Mouse (Mus musculus): ENCODE results near the gene Cadm2.

Gene Cadm2

DNA sequence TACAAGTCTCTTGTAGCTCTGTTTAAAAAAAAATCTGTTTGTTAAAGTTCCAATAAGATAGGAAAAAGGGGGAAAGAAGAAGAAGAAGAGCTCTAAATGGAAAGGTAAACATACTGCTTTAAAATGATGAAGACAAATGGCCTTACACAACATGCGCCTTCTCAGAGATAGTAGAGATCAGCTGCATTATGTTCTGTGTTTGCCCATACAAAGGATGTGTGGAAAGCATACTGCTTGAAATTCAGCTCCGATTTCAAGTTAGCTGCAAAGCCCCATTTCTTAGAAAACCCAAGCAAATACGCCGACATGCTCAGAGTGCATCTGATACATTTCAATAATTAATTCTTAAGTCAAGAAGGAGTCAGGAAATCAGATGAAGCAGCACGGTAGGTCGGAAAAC is 684.4 kb downstream of the Cadm2 start:
- DNase-seq (ENCODE audit: low spot score): no peak

DNA sequence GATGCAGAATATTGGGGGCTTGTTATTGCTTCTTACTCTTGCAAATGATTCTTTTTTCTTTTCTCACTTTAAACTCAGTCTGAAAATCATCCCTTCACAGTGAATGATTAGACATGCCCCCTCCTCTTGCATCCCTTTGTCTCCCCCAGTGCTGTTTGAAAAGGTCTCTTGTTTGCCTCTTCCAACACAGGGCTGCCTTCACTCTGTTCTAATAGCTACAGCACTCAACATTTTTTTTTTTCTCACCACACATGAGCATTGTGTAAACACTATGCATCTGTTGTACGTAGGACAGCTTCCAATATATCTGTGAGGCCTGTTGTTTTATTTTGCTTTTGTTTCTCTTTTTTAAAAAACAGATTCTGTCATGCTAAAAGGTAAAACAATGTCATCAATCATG is 695.2 kb downstream of the Cadm2 start:
- no peak for DNase-seq (ENCODE audit: low spot score)

DNA sequence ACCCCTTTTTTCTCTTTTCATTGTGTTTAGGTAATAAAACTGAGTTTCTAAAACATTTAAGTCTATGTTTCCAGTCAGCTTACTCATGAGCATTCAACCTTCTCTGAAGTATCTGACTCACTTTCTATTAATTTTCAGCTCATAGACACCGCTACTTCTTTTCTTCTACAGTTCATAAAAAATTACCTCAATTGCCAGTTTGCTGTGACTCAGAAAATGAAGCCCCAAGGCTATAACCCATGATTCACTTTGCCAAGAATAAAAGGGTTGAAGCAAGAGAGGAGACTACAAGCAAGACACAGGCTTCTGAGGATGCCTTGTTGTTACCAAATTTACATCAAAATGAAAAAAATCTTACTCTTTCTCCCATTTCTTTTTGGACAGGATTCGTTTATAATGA is 698.0 kb downstream of the Cadm2 start:
- no peak for DNase-seq (ENCODE audit: low spot score)

DNA sequence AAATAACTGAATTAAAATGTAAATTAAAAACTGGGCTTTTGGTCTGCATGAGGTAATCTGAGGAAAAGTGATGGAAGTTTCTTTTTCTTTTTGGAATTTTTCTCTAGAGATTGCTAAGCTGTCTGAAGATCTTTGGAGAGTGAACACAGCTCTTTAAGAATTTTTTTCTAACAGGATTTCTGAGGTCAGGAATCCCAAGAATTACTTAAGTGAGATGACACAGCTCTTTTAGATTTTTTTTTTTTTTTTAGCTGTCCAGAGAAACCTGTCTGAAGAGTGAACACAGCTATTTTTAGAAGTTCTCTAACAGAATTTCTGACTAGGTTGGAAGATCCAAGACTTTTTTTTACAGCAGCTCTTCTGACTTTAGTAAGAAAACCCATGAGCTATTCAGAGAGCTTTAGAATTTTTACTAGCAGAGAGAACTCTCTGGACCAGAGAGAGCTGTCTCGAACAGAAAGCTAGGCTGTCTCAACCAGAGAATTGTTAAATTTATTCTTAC is 699.2 kb downstream of the Cadm2 start:
- DNase-seq (ENCODE audit: low spot score): no peak

DNA sequence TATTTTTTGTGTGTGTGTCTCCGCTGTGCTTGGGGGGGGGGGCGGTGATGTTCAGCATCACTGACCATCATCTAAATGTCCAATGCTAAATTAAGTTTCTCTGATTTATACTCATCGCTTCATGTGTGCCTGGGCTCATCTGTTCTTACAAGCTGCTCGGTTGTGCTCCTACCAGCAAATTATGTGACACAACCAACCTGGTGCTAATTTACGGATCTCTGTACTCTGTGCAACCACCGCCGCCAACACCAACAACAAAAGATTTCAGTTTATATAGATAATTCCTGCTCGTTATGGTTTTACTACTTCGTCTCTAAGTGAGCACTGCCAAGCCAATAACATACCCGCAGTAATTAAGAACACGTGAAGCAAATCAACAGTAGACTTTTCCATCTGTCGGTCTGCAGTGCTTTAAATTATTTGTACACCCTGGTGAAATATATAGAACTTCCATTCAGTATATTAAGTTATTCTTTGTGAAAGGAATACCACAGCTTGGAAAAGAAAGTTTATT is 700.8 kb downstream of the Cadm2 start:
- DNase-seq (ENCODE audit: low spot score): no peak

DNA sequence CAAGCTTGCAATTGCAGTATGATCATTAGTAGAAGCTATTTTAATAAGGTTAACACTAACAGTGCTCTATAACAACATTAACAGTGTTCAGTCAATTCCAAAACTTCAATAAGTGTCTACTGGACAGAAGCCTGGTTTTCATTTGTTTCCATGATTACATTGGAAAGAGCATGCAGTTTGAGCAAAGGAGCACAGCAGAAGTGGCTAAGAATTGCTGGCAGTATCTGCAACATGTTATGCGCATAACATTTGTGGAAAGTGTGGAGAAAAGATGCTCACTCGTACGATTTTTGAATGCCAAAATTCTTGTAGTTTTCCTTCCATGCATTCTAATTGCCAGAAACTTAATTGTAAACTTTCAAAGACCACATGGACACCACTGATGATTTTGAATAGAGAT is 718.9 kb downstream of the Cadm2 start:
- no peak for DNase-seq (ENCODE audit: low spot score)

DNA sequence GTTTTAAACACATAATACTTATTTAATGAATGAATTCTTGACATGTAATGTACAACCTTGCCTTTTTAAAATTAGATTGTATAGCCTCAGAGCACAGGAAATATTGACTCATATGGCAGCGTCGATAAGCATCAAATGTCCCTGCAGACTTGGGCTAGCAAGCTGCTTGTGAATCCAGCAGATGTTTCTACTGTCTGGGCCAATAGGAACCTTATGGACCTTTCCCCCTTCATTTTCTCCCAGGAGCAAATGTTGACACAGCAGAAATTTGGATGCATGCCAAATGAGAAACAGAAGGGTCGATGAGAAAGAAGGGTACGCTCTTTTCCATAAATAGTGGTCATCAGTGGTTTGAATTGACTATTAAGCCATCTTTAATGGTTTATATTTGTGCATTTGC is 720.0 kb downstream of the Cadm2 start:
- no peak for DNase-seq (ENCODE audit: low spot score)

DNA sequence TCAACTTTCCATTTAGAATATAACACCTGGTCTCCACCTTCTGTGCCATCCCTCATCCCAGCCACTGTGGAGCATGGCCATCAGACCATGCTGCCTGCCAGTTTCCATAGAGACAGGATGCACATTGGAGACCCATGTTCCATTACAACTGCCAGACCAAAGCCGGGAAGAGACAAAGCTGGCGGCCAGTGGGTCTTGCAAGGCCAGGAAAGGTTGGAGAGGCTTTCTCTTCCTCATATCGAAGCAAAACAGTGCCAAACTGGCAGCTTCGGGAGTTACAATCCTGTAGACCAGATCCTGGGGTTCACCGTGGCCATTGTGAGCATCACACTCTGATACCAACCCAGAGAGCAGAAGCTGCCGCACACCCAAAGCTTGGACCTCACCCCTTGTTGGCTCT is 728.3 kb downstream of the Cadm2 start:
- no peak for DNase-seq (ENCODE audit: low spot score)

DNA sequence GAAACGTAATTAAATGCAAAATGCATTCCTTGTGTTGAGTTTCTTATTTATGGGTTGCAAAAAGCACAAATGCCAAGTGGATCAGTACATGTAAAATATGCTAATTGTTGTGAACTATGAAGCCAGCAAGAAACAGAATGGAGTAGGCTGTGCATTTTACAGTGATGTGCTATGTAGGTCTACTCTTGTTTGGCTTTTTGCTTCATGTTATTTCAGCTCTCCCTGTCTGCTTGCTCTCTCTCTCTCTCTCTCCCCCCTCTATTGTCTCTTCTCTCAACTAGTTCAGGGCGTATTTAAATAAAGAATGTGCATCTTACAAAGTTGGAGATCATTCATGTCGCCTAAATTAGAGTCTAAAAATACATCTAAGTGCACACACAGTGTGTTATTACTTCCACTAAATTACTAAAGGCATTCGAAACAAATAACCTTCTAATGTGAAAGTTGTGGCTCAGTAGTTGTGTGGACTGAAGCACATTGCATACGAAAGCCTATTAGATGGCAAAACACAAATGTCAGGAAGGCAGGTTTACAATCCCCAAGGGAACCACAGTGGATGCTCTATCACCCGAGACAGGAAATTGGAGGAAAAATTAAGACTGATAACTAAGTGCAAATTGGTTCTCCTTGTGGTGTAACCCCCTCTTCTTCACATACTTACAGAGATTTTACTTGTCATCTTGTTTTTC is 729.0 kb downstream of the Cadm2 start:
- no peak for DNase-seq (ENCODE audit: low spot score)

DNA sequence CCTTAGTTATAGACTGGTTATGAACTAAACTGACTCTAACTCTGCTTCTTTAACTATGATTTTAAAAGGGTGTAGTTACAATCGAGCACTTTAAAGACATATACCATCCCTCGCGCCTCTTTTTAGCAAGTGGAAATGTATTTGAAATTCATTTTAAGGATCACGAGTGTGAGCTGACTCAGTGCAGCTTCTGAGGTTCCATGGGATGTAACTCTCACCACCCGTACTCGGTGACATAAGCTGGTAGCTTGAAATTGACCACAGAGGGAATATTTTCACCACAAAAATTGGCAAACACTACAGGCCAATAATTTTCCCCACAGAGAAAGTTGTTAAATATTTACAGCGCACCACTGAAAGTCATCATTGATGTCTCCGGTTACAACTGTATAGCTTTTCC is 730.8 kb downstream of the Cadm2 start:
- DNase-seq (ENCODE audit: low spot score): no peak

DNA sequence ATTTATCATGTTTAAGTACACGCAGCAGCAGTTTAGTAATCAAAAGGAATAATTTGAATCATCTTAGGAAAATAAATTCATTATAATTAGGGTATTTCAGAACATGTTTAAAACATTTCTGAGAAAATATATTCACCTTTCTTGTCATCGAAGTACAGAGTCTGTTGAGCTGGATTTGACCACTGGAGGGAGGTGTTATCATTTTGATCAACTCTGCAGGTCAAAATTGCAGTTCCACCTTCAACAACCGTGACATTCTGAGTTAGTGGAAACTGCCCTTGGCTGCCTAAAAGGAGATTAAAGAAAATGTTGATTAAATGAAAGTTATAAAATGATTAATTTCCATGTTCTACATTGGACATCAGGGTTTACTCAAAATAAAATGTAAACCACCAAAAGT is 738.1 kb downstream of the Cadm2 start:
- DNase-seq (ENCODE audit: low spot score): no peak

DNA sequence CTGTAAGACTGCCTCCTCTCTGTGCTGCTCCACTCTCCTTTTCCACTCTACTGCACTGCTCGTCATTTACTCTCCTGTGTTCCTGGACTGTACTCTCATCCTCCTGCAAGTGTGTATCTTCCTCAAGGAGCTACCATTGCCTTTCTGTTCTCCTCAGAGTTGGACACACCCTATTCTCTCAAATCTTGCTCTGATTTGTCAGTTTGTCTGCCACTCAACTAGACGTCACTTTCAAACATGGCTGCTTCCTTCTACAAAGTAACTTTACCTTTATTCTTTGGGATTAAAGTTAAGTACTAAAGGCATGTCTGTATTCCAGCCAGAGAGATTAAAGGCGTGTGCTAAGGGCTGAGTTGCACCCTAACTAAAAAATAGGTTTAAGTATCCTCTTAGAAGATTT is 749.5 kb downstream of the Cadm2 start:
- no peak for DNase-seq (ENCODE audit: low spot score)

DNA sequence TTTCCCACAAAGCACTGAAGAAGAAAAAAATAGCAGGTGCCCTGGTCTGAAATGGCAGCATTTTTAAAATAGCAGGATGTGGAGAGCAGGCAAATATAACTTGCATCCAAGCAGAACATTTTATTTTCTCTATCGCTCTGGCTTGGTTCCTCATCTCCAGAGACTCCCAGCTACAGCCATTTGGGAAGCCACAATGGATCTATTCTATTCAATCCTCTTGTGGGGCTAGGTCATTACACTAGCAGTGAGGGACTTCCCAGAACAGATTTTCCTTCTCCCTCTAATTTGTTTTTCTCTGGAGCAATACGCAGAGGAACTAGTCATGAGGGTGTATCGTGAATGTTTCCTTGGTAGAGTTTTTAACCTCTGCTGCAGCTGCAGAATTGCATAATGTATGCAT is 769.7 kb downstream of the Cadm2 start:
- no peak for DNase-seq (ENCODE audit: low spot score)

DNA sequence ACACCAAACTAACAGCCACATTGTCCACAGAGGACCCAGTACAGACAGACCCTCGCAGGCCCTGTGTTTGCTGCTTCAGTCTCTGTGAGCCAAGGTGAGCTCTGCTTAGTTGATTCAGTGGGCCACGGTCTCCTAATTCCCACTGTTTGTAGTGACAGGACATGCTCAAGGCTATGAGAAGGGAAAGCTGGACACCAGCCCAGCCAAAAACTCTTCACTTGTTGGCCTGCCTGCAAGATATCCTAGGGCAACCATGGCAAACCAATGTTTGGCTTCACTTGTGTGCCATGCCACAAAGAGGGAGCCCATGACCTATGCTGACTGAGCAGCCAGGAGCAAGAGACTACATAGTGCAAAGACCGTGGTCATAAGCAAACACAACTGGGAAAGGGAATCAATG is 795.8 kb downstream of the Cadm2 start:
- no peak for DNase-seq (ENCODE audit: low spot score)

DNA sequence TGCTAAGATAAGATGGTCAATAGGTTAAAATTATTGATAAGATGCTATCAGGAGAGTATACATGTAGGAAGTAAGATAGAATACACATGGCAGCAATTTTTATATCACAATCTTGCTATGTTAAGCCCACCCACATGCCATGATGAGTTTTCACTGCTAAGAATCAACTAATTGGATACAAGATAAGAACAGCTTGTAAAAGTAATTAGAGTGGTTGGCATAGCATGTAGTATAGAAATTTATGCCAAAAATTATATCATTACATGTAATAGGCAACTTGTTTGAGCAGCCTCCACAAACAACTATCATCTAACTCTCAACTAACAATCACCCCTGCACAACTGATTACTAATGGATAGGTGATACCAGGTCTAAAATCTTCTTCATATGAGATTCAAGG is 809.2 kb downstream of the Cadm2 start:
- DNase-seq (ENCODE audit: low spot score): no peak

DNA sequence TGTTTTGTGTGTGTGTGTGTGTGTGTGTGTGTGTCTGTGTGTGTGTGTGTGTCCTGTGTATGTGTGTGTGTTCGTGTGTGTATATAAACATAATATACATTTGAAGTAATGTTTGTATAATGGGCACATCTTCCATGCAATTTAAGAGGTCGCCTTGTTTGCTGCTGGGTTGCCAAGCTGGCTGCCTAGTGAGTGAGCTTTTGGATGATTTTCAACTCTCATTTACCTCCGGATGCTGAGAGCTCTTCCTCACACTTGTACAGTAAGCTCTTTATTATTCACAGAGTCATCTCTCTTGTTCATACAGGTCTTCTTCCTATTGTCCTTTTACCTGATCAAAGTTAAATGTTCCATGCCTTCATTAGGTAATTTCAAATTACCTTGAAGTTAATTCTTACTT is 822.5 kb downstream of the Cadm2 start:
- DNase-seq (ENCODE audit: low spot score): no peak

DNA sequence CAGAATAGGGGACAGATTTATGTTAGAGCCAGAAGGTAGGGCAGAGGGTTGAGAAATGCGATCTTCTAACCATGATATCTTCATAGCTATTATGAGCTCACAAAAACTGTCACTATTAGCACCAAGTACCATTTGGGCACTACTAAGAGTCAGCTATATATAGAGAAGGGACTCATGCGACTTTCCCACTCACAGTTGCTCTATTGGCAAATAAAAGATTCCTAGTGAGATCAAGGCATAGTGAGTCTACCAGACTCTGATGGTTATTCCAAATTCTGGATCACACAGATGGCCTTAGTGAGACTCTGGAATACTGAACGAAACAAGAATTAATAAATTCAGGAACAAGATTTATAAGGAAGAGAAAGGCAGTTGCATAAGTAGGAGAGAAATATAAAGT is 827.6 kb downstream of the Cadm2 start:
- DNase-seq (ENCODE audit: low spot score): no peak

DNA sequence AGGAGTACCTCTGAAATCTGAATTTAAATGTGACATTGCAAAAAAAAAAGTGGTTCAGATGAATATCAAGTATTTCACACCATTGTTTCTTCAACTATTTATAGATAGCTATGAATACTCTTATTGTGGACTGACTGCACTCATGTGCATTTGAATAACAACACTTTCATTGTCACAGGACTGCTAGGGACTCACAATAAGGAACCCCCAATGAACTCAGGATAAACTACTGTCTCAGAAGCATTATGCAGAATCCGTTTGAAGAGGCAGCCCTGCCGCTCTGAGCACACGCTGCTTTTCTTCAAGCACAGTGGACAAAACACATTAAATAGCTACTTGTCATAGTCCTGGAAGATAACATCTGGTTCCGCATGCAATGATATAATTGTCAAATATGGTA is 848.8 kb downstream of the Cadm2 start:
- DNase-seq (ENCODE audit: low spot score): no peak

DNA sequence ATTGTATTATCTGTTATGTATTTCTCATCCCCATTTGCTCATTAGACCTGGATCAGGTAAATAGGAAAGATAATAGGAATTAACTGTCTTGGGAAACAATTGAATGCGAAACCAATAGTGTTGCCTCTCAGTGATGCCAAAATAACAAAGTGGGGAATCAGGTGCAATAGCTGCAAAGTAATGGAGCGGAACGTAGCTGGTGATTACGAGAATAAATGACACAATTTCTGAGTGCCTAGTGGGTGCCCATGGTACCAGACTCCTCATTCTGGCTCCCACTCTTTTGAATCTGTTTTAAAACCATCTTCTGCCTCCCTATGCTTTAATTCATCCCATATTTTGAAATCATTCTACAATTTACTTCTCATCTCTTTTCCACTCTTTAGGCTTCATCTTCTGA is 851.2 kb downstream of the Cadm2 start:
- no peak for DNase-seq (ENCODE audit: low spot score)

DNA sequence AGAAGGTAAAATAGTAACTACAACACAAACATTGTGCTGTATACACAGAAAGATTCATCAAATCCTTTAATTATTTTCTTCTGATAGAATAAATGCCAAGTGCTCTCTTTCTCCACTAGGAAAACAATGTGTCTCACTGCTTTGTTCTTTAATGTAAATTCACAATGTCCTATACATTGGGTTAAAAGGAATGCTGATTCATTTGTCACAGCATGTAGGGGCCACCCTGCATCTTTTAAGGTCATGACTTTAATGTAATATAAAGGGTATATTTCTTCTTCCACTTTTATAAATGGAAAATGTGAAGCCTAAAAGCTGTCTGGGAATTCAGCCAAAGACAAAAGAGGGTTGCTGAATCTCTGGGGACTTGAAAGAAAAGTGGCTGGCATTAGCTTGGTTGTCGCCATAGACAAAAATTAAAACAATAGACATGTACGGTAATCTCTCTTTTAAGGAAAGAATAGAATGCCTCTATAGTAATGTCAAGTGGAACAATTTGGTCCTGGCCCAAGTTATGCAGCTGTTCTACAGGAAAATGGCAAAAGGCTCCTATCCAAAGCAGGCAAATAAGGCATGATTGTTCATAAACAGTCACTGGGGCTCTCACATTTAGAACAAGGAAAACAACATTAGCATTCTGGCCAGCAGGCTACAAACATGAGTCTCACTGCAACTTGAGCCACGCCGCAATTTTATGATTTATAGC is 851.9 kb downstream of the Cadm2 start:
- DNase-seq (ENCODE audit: low spot score): no peak

DNA sequence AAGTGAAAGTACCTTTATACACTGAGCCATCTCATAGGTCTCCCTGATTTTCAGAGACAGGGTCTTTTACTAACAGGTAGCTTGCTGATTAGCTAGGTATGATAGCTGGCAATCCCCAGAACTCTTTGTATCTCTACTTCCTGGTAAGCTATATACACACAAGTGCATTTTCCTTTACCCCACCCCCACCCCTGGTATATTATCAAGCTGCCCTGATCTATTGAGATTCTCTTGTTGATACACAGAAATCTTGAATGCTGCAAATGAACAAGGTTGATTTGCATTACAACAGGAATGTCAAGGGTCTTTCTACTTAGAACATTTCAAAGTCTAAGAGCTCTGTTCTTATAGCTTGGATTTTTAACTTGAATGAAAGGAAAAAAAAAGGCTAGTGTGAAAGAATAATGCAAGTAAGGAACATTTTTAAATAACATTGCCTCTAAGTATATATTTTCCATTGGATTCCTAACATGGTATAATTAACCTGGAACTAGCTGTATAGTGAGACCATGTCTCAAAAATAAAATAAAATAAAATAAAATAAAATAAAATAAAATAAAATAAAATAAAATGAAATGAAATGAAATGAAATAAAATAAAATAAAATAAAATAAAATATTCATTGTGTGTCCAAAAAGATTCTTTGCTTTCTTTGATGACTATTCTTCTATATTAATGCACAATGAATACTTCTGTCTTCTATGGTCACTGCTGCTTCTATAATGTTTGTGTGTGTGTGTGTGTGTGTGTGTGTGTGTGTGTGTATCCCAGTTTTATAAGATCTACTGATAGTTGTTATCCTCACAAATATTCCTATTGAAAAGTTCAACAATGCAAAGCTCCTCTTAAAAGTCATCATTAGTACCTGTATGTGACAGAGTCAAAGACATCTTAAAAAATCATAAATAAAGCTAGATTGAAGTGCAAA is 858.9 kb downstream of the Cadm2 start:
- no peak for DNase-seq (ENCODE audit: low spot score)

DNA sequence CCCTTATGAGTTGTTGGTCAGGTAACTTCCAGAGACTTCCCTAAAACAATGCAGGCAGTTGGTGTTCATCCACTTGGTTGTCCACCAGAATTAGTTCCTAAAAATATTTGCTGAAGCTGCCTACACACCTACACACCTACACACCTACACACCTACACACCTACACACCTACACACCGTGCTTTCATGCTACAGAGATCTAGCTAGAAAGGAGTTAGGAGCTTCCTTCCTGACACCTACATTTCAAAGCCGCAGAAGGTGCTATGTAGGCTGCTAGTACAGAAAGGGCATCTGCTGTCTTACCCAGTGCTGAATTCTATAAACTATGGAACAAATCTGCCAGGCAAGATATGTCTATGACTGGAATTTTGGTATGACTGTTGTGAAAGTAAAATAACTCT is 872.2 kb downstream of the Cadm2 start:
- no peak for DNase-seq (ENCODE audit: low spot score)

DNA sequence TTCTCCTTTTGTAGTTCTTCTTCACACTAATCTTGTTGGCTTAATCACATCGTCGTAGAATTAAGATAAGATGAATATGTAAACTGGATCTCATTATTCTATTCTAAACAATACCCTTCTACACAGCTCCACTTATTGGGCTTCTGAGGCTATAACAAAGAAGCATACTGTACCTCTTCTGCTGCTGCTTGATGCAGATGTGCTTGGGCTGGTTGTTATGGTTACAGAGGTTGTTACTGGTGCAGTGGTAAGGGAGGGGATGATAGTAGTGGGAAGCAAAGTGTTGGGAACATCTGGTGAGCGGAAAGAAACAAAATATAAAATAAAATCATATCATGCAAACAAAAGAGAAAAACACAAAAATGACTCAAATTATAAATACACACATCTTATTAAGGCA is 889.5 kb downstream of the Cadm2 start:
- no peak for DNase-seq (ENCODE audit: low spot score)
